In the genomic region with DNA sequence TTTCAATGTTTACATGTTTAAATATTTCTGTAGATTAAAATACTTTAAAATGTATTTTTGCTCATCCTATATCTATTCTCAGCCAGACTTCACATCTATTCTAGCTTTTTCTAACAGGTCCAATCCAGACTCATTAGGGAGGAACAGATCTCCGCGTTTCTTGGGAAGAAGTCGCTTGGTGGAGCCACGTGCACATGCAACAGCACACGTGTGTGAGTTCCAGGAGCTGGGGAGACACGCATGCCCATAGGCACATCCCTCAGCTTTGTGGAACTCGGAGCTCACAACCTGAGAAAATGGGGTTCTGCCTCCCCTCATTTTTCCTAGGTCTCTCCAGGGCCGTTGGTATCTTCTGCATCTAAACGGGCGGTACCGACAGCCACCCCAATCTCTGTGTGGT, we compare ENCODE assay signal across 26 mouse cellular contexts.
DNase-seq lines count a peak whose midpoint lies in the region; ATAC-seq and TF ChIP-seq lines count a peak whose summit lies in the region.
"Had no signal": no experiment of that assay in that cellular context is flagged by ENCODE, and none has a peak within 500 bp of the region (broad histone marks: within the 10 kb centered on the region; RNA-seq: fewer than 3 reads in every experiment).

No protein-coding gene starts in this region.

- DNase-seq in forebrain, postnatal 0 days: peak; percentile 29
- no peak for DNase-seq in heart, embryonic 10.5 days (ENCODE audit: low spot score)
- DNase-seq in heart, postnatal 4 days: no peak
- DNase-seq in right cerebral cortex, postnatal 10 days (ENCODE audit: low spot score in 2 of 2): peak; percentile 68 to 79
- no peak for DNase-seq in right cerebral cortex, postnatal 14 days
- DNase-seq in brain, adult 2 months (ENCODE audit: low read depth, low spot score): peak; percentile 49
- DNase-seq: adrenal gland, adult 8-10 months; adrenal gland, postnatal 14 days; adrenal gland, postnatal 36 days; B cell, adult 2 months; cerebellum, adult 11 months; cerebellum, adult 18-20 months; cerebellum, adult 8-10 months; cerebellum, adult 9-11 months; cerebellum, postnatal 36 days; embryo, embryonic 11 days had no signal

- H3K36me3 ChIP-seq in forebrain, postnatal 0 days (ENCODE audit: insufficient read depth): no peaks in the 10 kb centered on the region
- no peaks in the 10 kb centered on the region for H3K36me3 ChIP-seq in forebrain, embryonic 12.5 days (replicated peaks)
- no peaks in the 10 kb centered on the region for H3K36me3 ChIP-seq in heart, embryonic 10.5 days
- H3K36me3 ChIP-seq: embryonic facial prominence, embryonic 12.5 days; G1E had no signal

- 95% methylated on average over 11 of the region's 11 CpGs for WGBS in forebrain, postnatal 0 days
- 97% methylated on average over 11 of the region's 11 CpGs for WGBS in forebrain, embryonic 12.5 days
- 91% methylated on average over 11 of the region's 11 CpGs for WGBS in heart, embryonic 10.5 days

- H3K27me3 ChIP-seq in forebrain, postnatal 0 days (ENCODE audit: insufficient read depth, low read length): peaks cover 4% of the 10 kb centered on the region
- peaks cover 7% of the 10 kb centered on the region; the same call in 1 of the 2 replicates for H3K27me3 ChIP-seq in forebrain, embryonic 12.5 days
- no peaks in the 10 kb centered on the region for H3K27me3 ChIP-seq in heart, embryonic 10.5 days (ENCODE audit: insufficient read depth, poor library complexity, severe bottlenecking)
- H3K27me3 ChIP-seq: CH12.LX; embryonic facial prominence, embryonic 12.5 days had no signal

- H3K9me3 ChIP-seq in forebrain, postnatal 0 days (ENCODE audit: low read length): no peaks in the 10 kb centered on the region
- no peaks in the 10 kb centered on the region for H3K9me3 ChIP-seq in forebrain, embryonic 12.5 days
- no peaks in the 10 kb centered on the region for H3K9me3 ChIP-seq in heart, embryonic 10.5 days
- H3K9me3 ChIP-seq: embryonic facial prominence, embryonic 12.5 days had no signal

- no peak overlapping the region for H3K4me2 ChIP-seq in forebrain, postnatal 0 days (ENCODE audit: low read depth)
- H3K4me2 ChIP-seq in forebrain, embryonic 12.5 days: no peak overlapping the region
- H3K4me2 ChIP-seq: embryonic facial prominence, embryonic 12.5 days had no signal

- no peak for TF ChIP-seq CTCF in forebrain, postnatal 0 days (IDR thresholded peaks at IDR 0.05; ENCODE audit: low read depth)

- H3K9ac ChIP-seq in forebrain, postnatal 0 days: no peak overlapping the region
- H3K9ac ChIP-seq in forebrain, embryonic 12.5 days: no peak overlapping the region
- H3K9ac ChIP-seq: embryonic facial prominence, embryonic 12.5 days had no signal

- H3K4me3 ChIP-seq in forebrain, postnatal 0 days (ENCODE audit: low read depth, low read length): no peak overlapping the region
- no peak overlapping the region for H3K4me3 ChIP-seq in forebrain, embryonic 12.5 days (replicated peaks)
- no peak overlapping the region for H3K4me3 ChIP-seq in heart, embryonic 10.5 days
- H3K4me3 ChIP-seq: embryonic facial prominence, embryonic 12.5 days had no signal

- no peaks in the 10 kb centered on the region for H3K4me1 ChIP-seq in forebrain, postnatal 0 days (ENCODE audit: insufficient read depth)
- peaks cover 11% of the 10 kb centered on the region for H3K4me1 ChIP-seq in forebrain, embryonic 12.5 days
- H3K4me1 ChIP-seq in heart, embryonic 10.5 days: peaks cover 58% of the 10 kb centered on the region
- H3K4me1 ChIP-seq: embryonic facial prominence, embryonic 12.5 days had no signal

- no peak overlapping the region for H3K27ac ChIP-seq in forebrain, postnatal 0 days (ENCODE audit: low read depth, low read length)
- no peak overlapping the region for H3K27ac ChIP-seq in forebrain, embryonic 12.5 days
- peak overlapping the region; percentile 86; the same call in 1 of the 2 replicates for H3K27ac ChIP-seq in heart, embryonic 10.5 days
- H3K27ac ChIP-seq: embryonic facial prominence, embryonic 12.5 days had no signal

- ATAC-seq in forebrain, postnatal 0 days: no peak
- no peak for ATAC-seq in forebrain, embryonic 12.5 days (ENCODE audit: low FRiP score)
- no peak for ATAC-seq in monocyte, adult 5-6 weeks (replicated peaks; ENCODE audit: insufficient number of reproducible peaks, low FRiP score, low TSS enrichment, poor library complexity, severe bottlenecking)
- ATAC-seq: activated CD4-positive, CD25-positive, alpha-beta regulatory T cell, adult 4 months; CD4-positive, CD25-positive, alpha-beta regulatory T cell, adult 4 months; forebrain, embryonic 14.5 days; forebrain, embryonic 16.5 days; Patski had no signal

Comparison
In these comparisons a context has a peak if more than half of its experiments do, and no peak if none do; other contexts are left out.
1. DNase-seq: peak in forebrain, postnatal 0 days (single experiment), right cerebral cortex, postnatal 10 days (2 of 2) and brain, adult 2 months (single experiment); none in heart, embryonic 10.5 days (single experiment), heart, postnatal 4 days (single experiment) and right cerebral cortex, postnatal 14 days (single experiment).